Mouse (Mus musculus): ENCODE results near the gene Nmnat3. TPM values are rescaled to one million over a fixed set of nuclear protein-coding genes. Genes with fewer than 3 reads are reported as not detected.
"Not testable (repeated sequence)": the region's sequence is repeated elsewhere in the genome, so short reads cannot be mapped to it uniquely, and the experiment has no call there.

The Nmnat3 gene
- 1.7 and 2.3 TPM in 2 replicates for polyA plus RNA-seq (2012; rRNA removed)

GRCm38 (mm10) chr9:98287135-98287534 lies at the start of gene Nmnat3:
Gene Nmnat3 (plus strand): TSS chr9:98287435.
- not testable (repeated sequence) for H3K4me3 ChIP-seq (replicated peaks; ENCODE audit: insufficient read depth, low read depth, low read length); H3K27me3 ChIP-seq (ENCODE audit: control insufficient read depth, insufficient read depth, low read length); H3K4me1 ChIP-seq (ENCODE audit: control insufficient read depth, insufficient read depth, low read length); DNase-seq; H3K27ac ChIP-seq (ENCODE audit: insufficient read depth, low read length)
- WGBS, result 75% methylated on average over 6 of the region's 6 CpGs

- H3K27ac ChIP-seq (ENCODE audit: insufficient read depth, low read length), result no peak overlapping the region
- WGBS, result 95% methylated on average over 2 of the region's 2 CpGs
- no peak overlapping the region for H3K4me3 ChIP-seq (replicated peaks; ENCODE audit: insufficient read depth, low read depth, low read length)
- peaks cover 2% of the 10 kb centered on the region; the same call in 1 of the 2 replicates for H3K4me1 ChIP-seq (ENCODE audit: control insufficient read depth, insufficient read depth, low read length)
- peak in 1 of 2 experiments; percentile 9 for DNase-seq
- TF ChIP-seq POLR2A (IDR thresholded peaks at IDR 0.05; ENCODE audit: borderline replicate concordance, insufficient read depth, low read length), result no peak
- no peak for TF ChIP-seq CTCF (IDR thresholded peaks at IDR 0.05; ENCODE audit: borderline replicate concordance, insufficient read depth, low read depth, low read length)
- H3K27me3 ChIP-seq (ENCODE audit: control insufficient read depth, insufficient read depth, low read length), result no peaks in the 10 kb centered on the region
Measured at GRCm38 (mm10) chr9:98243481-98243880, 43.8 kb upstream of the Nmnat3 start.

GRCm38 (mm10) chr9:98244223-98244622 lies 43.0 kb upstream of the Nmnat3 start:
- H3K4me3 ChIP-seq (replicated peaks; ENCODE audit: insufficient read depth, low read depth, low read length), result no peak overlapping the region
- WGBS, result 15% methylated on average over 2 of the region's 2 CpGs
- no peaks in the 10 kb centered on the region for H3K27me3 ChIP-seq (ENCODE audit: control insufficient read depth, insufficient read depth, low read length)
- TF ChIP-seq POLR2A (IDR thresholded peaks at IDR 0.05; ENCODE audit: borderline replicate concordance, insufficient read depth, low read length) (no peak), CTCF (IDR thresholded peaks at IDR 0.05; ENCODE audit: borderline replicate concordance, insufficient read depth, low read depth, low read length) (peak; percentile 76)
- H3K4me1 ChIP-seq (ENCODE audit: control insufficient read depth, insufficient read depth, low read length), result peaks cover 2% of the 10 kb centered on the region; the same call in 1 of the 2 replicates
- DNase-seq, result peak; percentile 84 to 85
- H3K27ac ChIP-seq (ENCODE audit: insufficient read depth, low read length), result no peak overlapping the region

GRCm38 (mm10) chr9:98245226-98245625 lies 42.0 kb upstream of the Nmnat3 start:
- DNase-seq, result no peak
- TF ChIP-seq POLR2A (IDR thresholded peaks at IDR 0.05; ENCODE audit: borderline replicate concordance, insufficient read depth, low read length), result no peak
- H3K27ac ChIP-seq (ENCODE audit: insufficient read depth, low read length), result no peak overlapping the region
- 81% methylated on average over 2 of the region's 2 CpGs for WGBS
- no peaks in the 10 kb centered on the region for H3K27me3 ChIP-seq (ENCODE audit: control insufficient read depth, insufficient read depth, low read length)
- no peak overlapping the region for H3K4me3 ChIP-seq (replicated peaks; ENCODE audit: insufficient read depth, low read depth, low read length)
- peaks cover 2% of the 10 kb centered on the region; the same call in 1 of the 2 replicates for H3K4me1 ChIP-seq (ENCODE audit: control insufficient read depth, insufficient read depth, low read length)

- Histone ChIP-seq H3K27me3 (ENCODE audit: control insufficient read depth, insufficient read depth, low read length) (no peaks in the 10 kb centered on the region), H3K27ac (ENCODE audit: insufficient read depth, low read length) (no peak overlapping the region), H3K4me1 (ENCODE audit: control insufficient read depth, insufficient read depth, low read length) (peaks cover 2% of the 10 kb centered on the region; the same call in 1 of the 2 replicates), H3K4me3 (replicated peaks; ENCODE audit: insufficient read depth, low read depth, low read length) (no peak overlapping the region)
- no peak for DNase-seq
- WGBS, result 100% methylated on average over 1 of the region's 1 CpGs
- TF ChIP-seq POLR2A (IDR thresholded peaks at IDR 0.05; ENCODE audit: borderline replicate concordance, insufficient read depth, low read length), result no peak
- no peak for TF ChIP-seq CTCF (IDR thresholded peaks at IDR 0.05; ENCODE audit: borderline replicate concordance, insufficient read depth, low read depth, low read length)
Measured at GRCm38 (mm10) chr9:98246351-98246750, 40.9 kb upstream of the Nmnat3 start.

- no peak overlapping the region for H3K4me3 ChIP-seq (replicated peaks; ENCODE audit: insufficient read depth, low read depth, low read length)
- no peak for DNase-seq
- TF ChIP-seq POLR2A (IDR thresholded peaks at IDR 0.05; ENCODE audit: borderline replicate concordance, insufficient read depth, low read length), result no peak
- no peak for TF ChIP-seq CTCF (IDR thresholded peaks at IDR 0.05; ENCODE audit: borderline replicate concordance, insufficient read depth, low read depth, low read length)
- 61% methylated on average over 8 of the region's 8 CpGs for WGBS
- no peak overlapping the region for H3K27ac ChIP-seq (ENCODE audit: insufficient read depth, low read length)
- H3K27me3 ChIP-seq (ENCODE audit: control insufficient read depth, insufficient read depth, low read length), result no peaks in the 10 kb centered on the region
- H3K4me1 ChIP-seq (ENCODE audit: control insufficient read depth, insufficient read depth, low read length), result no peaks in the 10 kb centered on the region
Measured at GRCm38 (mm10) chr9:98260210-98260609, 27.0 kb upstream of the Nmnat3 start.

GRCm38 (mm10) chr9:98261461-98262011 lies 25.7 kb upstream of the Nmnat3 start:
- no peak overlapping the region for H3K27ac ChIP-seq (ENCODE audit: insufficient read depth, low read length)
- no peak overlapping the region for H3K4me3 ChIP-seq (replicated peaks; ENCODE audit: insufficient read depth, low read depth, low read length)
- DNase-seq, result no peak
- H3K27me3 ChIP-seq (ENCODE audit: control insufficient read depth, insufficient read depth, low read length), result no peaks in the 10 kb centered on the region
- TF ChIP-seq POLR2A (IDR thresholded peaks at IDR 0.05; ENCODE audit: borderline replicate concordance, insufficient read depth, low read length) (no peak), CTCF (IDR thresholded peaks at IDR 0.05; ENCODE audit: borderline replicate concordance, insufficient read depth, low read depth, low read length) (no peak)
- H3K4me1 ChIP-seq (ENCODE audit: control insufficient read depth, insufficient read depth, low read length), result no peaks in the 10 kb centered on the region
- 24% methylated on average over 1 of the region's 1 CpGs for WGBS

- no peak overlapping the region for H3K27ac ChIP-seq (ENCODE audit: insufficient read depth, low read length)
- no peaks in the 10 kb centered on the region for H3K4me1 ChIP-seq (ENCODE audit: control insufficient read depth, insufficient read depth, low read length)
- WGBS, result 48% methylated on average over 5 of the region's 5 CpGs
- H3K27me3 ChIP-seq (ENCODE audit: control insufficient read depth, insufficient read depth, low read length), result no peaks in the 10 kb centered on the region
- no peak overlapping the region for H3K4me3 ChIP-seq (replicated peaks; ENCODE audit: insufficient read depth, low read depth, low read length)
- TF ChIP-seq POLR2A (IDR thresholded peaks at IDR 0.05; ENCODE audit: borderline replicate concordance, insufficient read depth, low read length) (no peak), CTCF (IDR thresholded peaks at IDR 0.05; ENCODE audit: borderline replicate concordance, insufficient read depth, low read depth, low read length) (no peak)
- no peak for DNase-seq
Measured at GRCm38 (mm10) chr9:98264916-98265315, 22.3 kb upstream of the Nmnat3 start.

All from cerebellum, adult 2 months (tissue).